14 mouse cellular contexts compared by ENCODE assay signal in the genomic region with DNA sequence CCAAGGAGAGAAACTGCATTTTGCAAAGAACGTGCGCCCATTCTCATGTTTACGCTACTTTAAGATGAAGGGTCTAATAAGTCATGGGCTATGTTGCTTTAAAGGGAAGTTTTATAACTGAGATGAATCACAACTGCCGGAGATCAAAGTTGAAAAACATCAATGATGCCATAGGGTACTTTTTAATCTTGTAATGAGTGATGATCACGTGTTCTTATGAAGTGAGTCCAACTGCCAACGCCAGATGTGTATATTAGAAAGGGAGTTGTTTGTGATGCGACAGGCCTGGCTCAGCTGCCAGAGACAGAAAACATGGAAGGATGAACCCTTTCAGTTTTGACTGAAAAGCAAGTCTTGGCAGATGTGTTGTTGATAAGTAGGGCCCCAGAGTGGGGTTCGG.
"Had no signal": no experiment of that assay in that cellular context is flagged by ENCODE, and none has a peak within 500 bp of the region (broad histone marks: within the 10 kb centered on the region; RNA-seq: fewer than 3 reads in every experiment).

No protein-coding gene starts in this region.

- H3K36me3 ChIP-seq: kidney, embryonic 15.5 days; limb, embryonic 12.5 days; liver, embryonic 15.5 days; midbrain, embryonic 15.5 days; neural tube, embryonic 13.5 days; stomach, embryonic 15.5 days had no signal

- H3K9ac ChIP-seq: kidney, embryonic 15.5 days; limb, embryonic 12.5 days; liver, embryonic 15.5 days; midbrain, embryonic 15.5 days; neural tube, embryonic 13.5 days; stomach, embryonic 15.5 days had no signal

- H3K27ac ChIP-seq: kidney, embryonic 15.5 days; limb, embryonic 12.5 days; liver, embryonic 15.5 days; macrophage; midbrain, embryonic 15.5 days; neural tube, embryonic 13.5 days; stomach, embryonic 15.5 days had no signal

- DNase-seq: kidney, adult 2 months; kidney, postnatal 14 days; thymus, adult 2 months; thymus, postnatal 25 days had no signal

- ATAC-seq: intestine, embryonic 16.5 days; midbrain, embryonic 15.5 days had no signal

- H3K27me3 ChIP-seq: kidney, embryonic 15.5 days; liver, embryonic 15.5 days; megakaryocyte, embryonic 14.5 days; midbrain, embryonic 15.5 days; neural tube, embryonic 13.5 days; stomach, embryonic 15.5 days had no signal

- H3K4me2 ChIP-seq: kidney, embryonic 15.5 days; limb, embryonic 12.5 days; liver, embryonic 15.5 days; midbrain, embryonic 11.5 days; midbrain, embryonic 15.5 days; neural tube, embryonic 13.5 days; stomach, embryonic 15.5 days had no signal

- H3K9me3 ChIP-seq: kidney, embryonic 15.5 days; limb, embryonic 12.5 days; liver, embryonic 15.5 days; megakaryocyte, embryonic 14.5 days; midbrain, embryonic 15.5 days; neural tube, embryonic 13.5 days; stomach, embryonic 15.5 days had no signal

- H3K4me3 ChIP-seq: kidney, embryonic 15.5 days; limb, embryonic 12.5 days; liver, embryonic 15.5 days; megakaryocyte, embryonic 14.5 days; midbrain, embryonic 15.5 days; neural tube, embryonic 13.5 days; stomach, embryonic 15.5 days had no signal
